Mouse (Mus musculus): ENCODE measurements around the gene Mettl26.

Mettl26 gene

DNA sequence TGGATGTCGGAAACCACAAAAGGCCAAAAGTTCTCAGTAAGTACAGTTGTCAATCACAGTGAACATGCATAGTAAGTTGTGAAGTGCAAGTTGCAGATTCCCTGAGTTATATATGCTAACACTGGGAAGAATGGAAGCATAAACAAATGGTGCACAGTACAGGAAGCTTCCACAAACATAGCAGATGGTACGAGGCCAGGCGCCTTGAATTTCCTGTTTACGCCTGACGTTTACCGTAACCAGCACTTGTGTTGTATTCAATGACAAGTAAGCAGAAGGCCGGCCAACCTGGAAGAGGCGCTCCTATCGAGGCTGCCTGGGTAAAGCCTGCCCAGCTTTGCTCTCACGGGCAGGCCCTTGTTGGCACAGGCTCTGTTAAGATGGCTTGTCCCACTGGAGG lies 12.6 kb downstream of the Mettl26 start:
- DNase-seq, result no peak

DNA sequence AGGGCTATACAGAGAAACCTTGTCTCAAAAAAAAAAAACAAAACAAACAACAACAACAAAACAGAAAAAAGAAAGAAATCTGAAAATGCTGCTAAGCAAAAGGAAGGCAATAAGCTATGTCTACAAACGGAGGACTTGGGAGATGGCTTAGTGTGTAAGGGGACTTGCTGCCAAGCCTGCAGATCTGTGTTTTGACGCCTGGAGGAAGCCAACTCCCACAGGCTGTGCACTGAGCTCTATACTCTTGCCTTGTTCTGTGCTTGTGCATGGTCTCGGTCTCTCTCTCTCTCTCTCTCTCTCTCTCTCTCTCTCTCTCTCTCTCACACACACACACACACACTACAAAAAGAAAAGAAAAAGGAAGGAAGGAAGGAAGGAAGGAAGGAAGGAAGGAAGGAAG lies 14.0 kb downstream of the Mettl26 start:
- no peak for DNase-seq

DNA sequence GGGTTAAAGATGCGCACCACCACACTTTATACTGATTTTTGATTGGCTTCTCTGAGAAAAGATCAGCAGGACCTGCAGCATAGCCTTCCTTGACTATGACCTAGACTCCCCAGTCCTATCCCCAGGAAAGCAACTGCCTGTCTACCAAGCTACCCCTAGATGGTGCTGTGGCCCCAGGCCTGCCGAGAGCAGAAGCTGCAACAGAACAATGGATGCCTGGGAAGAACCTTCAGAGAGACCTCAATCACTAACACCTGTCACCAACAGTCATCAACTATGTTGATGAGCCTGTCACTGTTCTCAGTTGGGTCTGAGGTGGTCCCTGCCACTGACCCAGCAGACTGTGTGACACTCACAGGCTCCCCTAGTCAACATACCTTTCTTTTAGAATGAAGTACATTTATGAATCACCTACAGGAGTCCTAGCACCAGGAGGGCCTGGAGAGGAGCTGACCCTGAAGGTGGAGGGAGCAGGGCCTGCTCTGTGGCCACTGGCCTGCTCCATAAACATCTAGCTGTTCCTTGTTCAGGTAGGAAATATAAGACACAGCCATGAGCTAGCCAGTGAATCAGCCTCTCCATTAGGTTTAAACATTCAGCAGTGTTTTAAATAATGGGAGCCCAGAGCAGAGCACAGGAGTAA lies 19.2 kb downstream of the Mettl26 start:
- DNase-seq, result peak; percentile 84

DNA sequence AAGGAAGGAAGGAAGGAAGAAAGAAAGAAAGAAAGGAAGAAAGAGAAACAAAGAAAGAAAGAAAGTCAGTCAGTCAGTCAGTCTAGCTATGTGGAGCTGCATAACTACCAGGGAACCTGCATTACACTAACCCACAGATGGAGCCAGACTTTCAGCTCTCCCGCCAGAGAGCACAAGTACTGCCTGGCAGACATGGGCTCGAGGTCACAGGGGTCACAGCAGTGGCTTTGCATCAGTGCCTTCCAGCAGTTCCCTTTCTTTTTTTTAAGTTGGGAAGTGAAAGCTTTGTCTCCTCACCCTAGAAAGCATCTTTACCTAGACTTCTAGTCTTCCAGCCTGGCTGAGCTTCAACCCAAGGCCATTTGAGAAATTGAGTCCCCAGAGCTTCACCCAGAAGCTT lies 20.5 kb downstream of the Mettl26 start:
- no peak for DNase-seq

- DNase-seq, result no peak
These were observed 21.0 kb downstream of the Mettl26 start for GRCm38 (mm10) chr17:25895891-25896290.

DNA sequence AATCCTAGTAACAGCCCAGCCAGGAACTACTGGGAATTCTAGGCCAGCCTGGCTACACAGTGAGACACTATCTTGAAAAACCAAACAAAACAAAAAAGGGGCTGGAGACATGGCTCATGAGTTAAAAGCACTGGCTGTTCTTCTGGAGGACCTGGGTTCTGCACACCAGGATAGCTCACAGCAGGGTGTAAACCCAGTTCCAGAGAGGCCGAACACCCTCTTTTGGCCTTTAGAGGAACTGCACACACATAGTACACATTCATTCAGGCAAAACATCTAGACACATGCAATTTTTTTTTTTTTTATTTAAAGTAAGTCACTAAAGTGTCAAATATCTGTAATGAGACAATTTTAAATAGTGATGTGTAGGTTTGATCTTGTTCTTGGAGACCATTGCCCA lies 25.3 kb downstream of the Mettl26 start:
- no peak for DNase-seq

DNA sequence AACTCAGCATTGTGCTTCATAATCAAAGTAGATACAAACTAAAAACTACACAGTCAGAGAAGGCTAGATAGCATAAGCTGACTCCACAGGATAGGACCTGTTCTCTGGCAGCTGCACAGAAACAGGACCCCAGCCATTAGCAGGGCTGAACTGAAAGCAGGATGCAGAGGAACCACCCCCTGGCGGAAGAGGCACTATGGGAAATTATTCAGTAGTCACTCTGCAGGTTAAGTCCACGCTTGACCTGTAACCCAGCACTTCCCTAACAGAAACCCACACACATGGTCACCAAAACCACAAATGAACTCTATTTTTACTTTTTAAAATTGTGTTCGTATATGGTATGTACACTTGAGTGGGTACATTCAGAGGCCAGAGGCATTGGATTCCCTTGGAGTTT lies 28.2 kb downstream of the Mettl26 start:
- DNase-seq, result no peak

GRCm38 (mm10) chr17:25907640-25908039 lies 32.8 kb downstream of the Mettl26 start:
- DNase-seq, result no peak

DNA sequence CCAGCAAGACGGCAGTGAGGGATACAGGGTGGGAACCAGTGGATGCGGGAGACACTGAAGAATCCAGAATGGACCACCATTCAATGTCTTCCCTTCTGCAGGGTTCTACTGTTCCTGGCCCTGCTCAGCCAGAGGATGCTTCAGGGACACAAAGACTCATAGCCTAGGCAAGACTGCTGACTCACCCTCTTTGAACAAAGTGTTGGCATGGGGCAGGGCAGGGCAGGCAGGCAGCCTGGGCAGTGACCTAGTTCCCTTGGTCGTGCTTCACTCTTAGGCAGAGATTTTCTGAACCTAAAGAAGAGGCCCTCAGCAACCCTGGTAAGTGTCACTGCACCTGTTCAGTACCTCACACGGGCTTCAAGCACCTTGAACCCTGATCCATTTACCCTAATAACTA lies 36.9 kb downstream of the Mettl26 start:
- peak; percentile 86 for DNase-seq

- peak; percentile 85 for DNase-seq
These were observed 38.5 kb downstream of the Mettl26 start for GRCm38 (mm10) chr17:25913186-25913876.

GRCm38 (mm10) chr17:25913877-25914275 lies 39.0 kb downstream of the Mettl26 start:
- DNase-seq, result no peak

GRCm38 (mm10) chr17:25914295-25914694 lies 39.4 kb downstream of the Mettl26 start:
- DNase-seq, result peak; percentile 63

GRCm38 (mm10) chr17:25916931-25917647 lies 42.2 kb downstream of the Mettl26 start:
- peak; percentile 57 for DNase-seq

DNA sequence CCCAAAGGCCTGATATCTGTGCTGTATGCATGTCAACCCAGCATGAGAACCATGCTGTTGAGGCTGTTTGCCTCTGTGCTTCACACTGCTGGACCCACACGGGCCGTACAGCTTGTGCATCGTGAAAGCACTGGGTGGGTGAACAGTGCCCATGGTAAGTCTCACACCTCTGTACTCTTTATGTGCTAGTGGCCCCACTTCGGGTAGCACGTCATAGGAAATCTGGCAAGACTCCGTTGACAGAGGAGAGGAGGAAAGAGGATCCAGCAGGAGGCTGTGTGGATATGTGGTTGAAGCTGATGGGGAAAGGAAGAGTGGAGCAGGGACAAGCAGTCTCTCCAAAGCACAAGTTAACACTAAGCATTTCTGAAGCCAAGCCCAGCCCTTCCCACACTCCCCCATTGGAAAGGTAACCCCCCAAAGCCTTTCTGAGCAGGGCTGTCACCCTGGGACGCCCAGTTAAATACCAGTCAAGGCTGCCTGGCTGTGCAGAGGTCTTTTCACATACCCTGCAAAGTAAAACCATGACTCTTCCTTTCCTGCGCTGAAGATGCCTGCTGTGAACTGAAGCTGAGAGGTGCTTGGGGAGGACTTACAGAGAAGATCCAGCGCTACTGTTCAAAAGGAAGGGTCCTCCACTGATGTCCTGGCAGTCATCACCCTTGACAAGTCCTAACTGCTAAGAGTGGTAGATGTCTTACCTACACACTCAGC lies 43.3 kb downstream of the Mettl26 start:
- DNase-seq, result peak; percentile 59

- DNase-seq, result no peak
These were observed 44.4 kb downstream of the Mettl26 start, which contains the start of gene Rab40c for GRCm38 (mm10) chr17:25919144-25919785. Gene Rab40c, minus strand, starts transcription at chr17:25919727.

DNA sequence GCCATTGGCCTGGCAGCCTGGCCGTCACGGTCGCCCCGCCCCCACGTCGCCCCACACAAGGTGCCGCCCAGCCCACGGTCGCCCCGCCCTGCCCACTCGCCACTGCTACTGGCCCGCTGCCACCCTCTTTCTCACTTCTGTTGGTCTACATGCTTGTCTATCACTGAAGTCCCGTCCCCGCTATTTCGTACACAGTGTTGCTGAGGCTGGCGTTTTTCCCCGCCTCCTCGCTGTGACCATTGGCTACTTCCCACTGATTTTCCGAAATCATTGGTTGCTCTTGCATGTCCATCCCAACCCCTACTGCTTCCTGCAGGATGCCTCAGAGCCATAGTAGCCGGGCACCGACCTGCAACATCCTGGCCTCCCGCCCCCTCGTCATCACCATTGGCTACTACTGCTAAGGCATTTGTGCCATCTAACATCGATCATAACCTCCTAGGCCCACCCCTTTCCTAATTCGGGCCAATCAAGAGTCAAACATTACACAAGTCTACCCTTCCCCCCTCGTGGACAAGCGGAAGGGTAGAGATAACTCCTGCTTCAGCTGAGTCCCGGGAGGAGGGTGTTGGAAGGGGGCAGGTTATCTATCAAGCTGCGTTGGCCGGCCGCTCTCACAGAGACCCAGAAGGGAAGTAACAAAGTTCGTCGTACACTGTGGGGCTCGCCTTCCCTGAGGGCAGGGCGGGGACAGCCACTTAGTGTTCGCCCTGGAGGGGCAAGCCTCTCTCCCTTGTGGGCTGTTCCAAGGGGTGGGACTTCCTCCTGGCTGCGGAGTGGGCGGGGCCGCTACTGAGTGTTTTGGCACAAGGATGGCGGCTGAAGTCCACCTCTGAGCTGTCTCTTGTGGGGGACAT lies 45.1 kb downstream of the Mettl26 start:
- peak; percentile 100 for DNase-seq

GRCm38 (mm10) chr17:25922120-25922519 lies 47.2 kb downstream of the Mettl26 start:
- DNase-seq, result peak; percentile 61

DNA sequence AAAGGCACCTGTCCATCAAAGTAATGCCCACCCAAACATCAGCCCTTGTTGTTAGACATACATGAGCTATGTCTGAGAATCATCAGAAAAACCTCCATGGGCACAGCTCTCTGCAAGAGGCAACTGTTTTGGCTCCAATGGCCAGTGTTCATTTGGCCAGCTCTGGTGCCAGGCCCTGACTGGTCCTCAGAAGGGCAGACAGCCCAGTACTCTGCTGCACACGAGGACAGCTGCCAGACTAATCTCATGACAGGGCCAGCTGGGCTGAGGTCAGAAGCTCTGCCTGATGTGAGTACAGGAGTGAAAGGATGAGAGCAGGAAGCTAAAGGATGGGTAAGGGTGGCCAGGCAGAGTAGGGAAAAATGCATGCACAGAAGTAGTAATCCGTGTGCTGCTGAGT lies 50.5 kb downstream of the Mettl26 start:
- peak; percentile 46 for DNase-seq

Measured in cerebellum, adult 9-10 months (tissue).